Mouse (Mus musculus) large intestine, adult 2 months (tissue): ENCODE measurements around the gene Zscan22. TPM values are rescaled to one million over a fixed set of nuclear protein-coding genes. Genes with fewer than 3 reads are reported as not detected.
"Not testable (repeated sequence)": the region's sequence is repeated elsewhere in the genome, so short reads cannot be mapped to it uniquely, and the experiment has no call there.

ENCODE experiments used
- DNase-seq: peaks from one replicate; pipeline ENCODE4 v3.0.0-alpha.2; 2012; ENCODE audit warnings: low read depth, low spot score
- WGBS: fragments of 180-500 bp; shearing (Covaris S2); methylation state at CpG from one replicate; pipeline ENCODE4 v1.1.7; 2018; 5-methylcytosine and 5-hydroxymethylcytosine counted together
- polyA plus RNA-seq: library from polyadenylated mRNA; depleted of rRNA; stranded (reverse); fragments of >200 nt; gene quantifications from 2 replicates; pipeline ENCODE4 v1.2.3, GENCODE M21; 2012; rRNA removed

Zscan22 gene
- polyA plus RNA-seq, 1 experiment: 6.8 TPM

DNA sequence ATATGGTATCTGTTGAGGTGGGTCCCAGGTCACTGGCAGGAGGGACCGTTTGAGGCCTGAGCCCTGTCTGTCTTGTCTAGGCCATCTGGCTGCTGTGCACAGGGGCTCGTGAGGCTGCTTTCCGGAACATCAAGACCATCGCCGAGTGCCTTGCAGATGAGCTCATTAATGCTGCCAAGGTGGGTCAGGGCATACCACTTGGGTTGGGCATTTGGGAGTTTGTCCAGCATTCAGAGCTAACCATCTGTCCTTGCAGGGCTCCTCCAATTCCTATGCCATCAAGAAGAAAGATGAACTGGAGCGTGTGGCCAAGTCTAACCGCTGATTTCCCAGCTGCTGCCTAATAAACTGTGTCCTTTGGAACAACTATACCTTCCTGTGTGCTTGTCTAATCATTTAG is 28.7 kb downstream of the Zscan22 start:
- WGBS: 70% methylated on average over 7 of the region's 7 CpGs
- no peak for DNase-seq

DNA sequence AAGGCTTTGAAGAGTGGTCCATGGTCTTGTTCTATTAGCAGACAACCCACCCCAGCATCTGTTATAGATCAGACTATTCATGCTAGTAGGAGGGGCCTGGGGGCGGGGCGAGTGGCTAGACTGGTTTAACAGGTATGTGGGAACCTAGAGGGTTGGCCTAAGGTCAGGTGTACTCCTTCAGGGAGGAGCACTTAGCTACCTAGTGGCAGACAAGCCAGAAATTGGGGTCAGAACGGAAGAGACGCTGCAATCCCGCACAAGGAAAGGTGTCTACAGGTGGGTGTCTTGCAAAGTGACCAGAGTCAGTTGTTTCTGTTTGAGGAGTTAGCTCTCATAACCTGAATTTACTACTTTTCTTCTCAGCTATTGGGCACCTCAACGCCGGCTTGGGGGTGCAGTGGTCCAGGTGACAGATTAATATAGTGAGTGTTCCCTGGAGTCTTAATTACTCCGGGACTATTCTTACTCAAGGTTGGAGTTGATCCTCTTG is 29.6 kb downstream of the Zscan22 start, which contains the start of gene Rnf225:
Rnf225 (plus strand) TSS at position 226 of the 490 bp plus-strand sequence.
- WGBS: 23% methylated on average over 8 of the region's 8 CpGs
- peak; percentile 57 for DNase-seq

DNA sequence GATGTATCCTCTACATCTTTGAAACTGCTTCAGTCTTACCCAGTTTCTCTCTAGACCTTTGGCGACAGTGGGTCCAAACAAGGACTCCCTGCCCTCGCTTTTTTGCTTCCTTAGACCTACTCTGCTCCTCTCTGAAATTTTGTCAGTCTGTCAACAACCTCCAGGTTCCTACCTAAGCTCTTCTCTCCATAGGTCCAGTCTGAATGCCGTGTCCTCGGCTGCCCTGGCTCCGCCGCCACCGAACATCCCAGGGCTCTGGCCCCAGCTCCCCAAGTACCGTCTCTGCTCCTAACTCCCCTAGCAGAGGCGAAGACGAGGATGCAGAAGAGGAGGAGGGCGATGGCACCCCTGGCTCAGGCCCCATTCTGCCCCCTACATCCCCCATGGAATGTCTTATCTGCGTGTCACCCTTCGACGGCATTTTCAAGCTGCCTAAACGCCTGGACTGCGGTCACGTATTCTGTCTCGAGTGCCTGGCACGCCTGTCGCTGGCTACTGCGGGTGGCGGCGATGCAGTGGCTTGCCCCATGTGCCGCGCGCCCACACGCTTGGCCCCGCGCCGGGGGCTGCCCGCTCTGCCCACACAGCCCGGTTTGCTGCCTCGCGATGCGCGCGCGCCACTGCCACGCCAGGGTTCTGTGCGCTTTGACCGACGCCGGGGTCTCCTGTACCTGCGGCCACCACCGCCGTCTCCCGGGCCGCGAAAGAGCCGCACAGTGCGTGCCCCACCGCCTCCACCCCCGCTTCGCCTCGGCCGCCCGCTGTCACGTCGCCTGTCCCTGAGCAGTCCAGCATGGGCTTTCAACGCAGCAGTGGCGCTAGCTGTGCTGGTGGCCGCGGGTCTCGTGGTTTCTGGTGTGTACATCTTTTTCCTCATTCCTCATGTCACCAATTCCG is 30.3 kb downstream of the Zscan22 start:
- no peak for DNase-seq
- WGBS: 6% methylated on average over 65 of the region's 65 CpGs

DNA sequence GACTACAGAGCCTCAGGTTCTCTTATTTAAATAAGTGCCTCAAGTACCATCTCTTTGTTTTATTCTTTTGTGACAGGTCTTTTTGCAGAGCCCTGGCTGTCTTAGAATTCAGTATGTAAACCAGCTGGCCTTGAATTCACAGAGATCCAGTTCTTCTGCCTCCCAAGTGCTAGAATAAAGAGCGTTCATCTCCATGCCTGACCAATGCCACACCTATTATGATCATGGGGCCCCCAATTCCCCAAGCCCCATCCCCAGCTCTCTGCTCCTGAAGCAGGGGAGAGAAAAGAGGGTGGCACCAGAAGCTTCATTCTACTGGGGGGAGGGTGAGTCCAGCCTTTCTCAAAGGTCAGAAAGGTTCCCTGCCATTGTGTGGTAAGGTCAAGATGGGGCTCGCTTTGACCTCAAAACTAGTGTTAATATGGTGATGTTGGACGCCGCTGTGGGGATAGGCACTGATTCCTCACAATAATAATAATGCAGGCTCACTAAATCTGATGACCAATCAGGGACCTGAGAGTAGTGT is 36.1 kb downstream of the Zscan22 start:
- 76% methylated on average over 4 of the region's 4 CpGs for WGBS

DNA sequence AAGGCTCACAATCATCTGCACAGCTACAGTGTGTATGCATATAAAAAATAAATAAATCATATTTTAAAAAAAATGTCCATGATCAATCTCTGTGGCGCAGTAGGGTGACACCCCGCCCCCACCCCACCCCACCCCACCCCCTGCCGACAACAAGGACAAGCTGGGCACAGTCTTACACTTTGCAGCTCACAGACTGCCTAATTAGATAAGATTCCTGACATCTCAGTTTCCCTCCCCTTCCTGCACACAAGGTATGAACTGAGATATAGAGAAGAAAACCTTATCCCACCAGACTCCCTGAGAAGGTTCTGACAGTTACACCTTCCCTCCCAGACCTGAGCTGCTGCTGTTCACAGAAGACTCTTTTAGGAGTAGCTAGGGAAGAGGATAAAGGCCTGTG is 37.2 kb downstream of the Zscan22 start:
- no peak for DNase-seq
- 70% methylated on average over 3 of the region's 3 CpGs for WGBS

More for the DNA sequence above, 36.1 kb downstream of the Zscan22 start:
- DNase-seq: no peak

DNA sequence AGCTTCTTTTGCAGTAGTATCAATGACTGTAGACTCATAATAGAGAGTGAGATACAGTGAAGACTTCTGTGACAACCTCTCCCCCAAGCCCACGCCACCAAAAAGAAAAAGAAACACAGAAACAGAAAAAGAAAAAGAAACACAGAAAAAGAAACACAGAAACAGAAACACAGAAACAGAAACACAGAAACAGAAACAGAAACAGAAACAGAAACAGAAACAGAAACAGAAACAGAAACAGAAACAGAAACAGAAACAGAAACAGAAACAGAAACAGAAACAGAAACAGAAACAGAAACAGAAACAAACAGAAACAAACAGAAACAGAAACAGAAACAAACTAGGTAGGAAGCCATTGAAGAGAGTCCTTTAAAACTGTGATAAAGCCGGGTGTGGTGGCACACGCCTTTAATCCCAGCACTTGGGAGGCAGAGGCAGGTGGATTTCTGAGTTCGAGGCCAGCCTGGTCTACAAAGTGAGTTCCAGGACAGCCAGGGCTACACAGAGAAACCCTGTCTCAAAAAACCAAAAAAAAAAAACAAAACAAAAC is 39.7 kb downstream of the Zscan22 start:
- WGBS: 96% methylated on average over 4 of the region's 4 CpGs
- not testable (repeated sequence) for DNase-seq

DNA sequence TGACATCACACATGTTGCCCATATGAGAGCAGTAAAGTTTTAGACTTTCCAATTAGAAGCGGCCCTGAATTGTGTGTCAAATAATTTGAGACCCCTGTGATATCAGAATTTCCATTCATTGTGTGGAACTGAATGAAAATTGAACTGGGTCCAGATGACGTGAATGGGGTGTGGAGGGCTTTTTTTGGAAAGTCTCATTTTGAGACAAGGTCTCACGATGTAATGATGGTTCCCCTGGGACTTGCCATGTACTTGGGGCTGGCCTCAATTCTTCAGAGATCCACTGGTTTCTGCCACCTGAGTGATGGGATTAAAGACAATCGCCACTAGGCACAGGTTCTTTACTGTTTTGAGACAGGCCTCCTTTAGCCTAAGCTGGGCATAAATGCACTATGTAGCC is 43.0 kb downstream of the Zscan22 start:
- WGBS: 90% methylated on average over 4 of the region's 4 CpGs
- no peak for DNase-seq

DNA sequence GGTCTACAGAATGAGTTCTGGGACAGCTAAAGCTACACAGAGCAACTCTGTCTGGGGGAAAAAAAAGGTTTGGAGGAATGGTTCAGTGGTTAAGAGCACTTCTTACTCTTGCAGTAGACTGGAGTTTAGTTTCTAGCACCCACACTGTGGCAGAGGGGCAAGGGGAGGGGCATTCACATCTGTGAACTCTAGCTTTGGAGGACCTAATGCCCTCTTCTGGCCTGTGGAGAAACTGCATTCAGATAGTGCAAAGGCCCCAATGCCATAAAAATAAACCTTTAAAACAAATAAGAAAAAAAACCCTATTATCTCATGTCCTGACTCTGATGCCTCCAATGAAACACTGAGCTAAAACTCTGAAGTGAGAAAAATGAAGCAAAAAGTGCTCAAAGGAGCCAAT is 45.9 kb downstream of the Zscan22 start:
- DNase-seq: no peak

DNA sequence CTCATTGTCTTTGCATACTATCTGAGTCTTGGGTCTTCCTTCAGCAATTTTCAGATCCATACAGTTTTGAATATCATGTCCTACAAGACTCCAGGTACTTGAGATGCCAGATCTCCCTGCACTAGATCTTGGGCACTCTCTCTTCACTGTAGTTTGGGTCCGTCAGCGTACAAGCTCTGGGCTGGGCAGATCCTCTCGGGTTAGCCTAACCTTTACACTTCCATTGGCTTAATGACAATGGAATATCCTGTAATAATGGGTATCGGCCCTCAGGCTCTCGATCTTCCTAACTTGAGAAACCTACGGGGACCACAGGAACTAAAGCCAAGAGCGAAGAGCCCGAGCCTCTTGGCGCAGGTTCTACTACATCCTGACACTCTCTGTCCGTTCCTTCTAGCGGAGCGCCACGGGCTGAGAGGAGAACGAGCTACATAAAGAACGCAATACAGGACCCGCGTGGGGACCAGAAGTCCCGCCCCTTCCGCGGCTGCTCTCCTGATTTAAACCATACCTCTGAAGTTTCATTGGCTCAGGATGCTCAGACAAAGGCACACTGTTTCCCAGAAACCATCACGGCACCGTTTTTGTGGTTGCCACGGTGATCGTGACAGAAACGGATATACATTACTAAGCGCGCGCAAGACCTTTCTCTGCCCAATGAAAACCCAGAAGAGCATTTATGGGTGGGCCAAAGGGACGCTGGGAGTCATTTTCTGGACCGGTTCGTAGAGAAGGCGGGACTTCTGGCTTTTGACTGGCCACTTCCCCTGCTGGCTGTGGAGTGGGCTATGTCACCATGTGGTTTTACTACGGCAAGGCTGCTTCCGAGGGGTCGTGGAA is 51.6 kb downstream of the Zscan22 start:
- 8% methylated on average over 35 of the region's 35 CpGs for WGBS

DNA sequence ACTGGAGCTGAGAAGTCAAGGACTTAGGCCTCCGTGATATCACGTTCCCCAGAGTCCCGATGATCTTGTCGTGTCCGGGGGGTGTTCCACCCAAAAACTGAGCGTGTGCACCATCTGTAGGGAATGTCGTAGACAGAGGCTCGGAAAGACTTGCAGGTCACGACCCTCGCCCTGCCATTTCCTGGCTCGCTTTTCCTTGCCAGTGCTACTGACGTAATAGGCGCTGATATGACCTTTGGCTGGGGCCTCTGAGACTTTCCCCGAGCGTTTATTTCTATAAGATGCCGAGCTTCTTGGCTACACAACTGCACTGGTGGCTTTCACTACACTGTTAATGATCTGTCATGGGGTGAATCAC is 52.2 kb downstream of the Zscan22 start:
- no peak for DNase-seq
- WGBS: 3% methylated on average over 16 of the region's 16 CpGs

More for the DNA sequence above, 51.6 kb downstream of the Zscan22 start:
- peak; percentile 88 for DNase-seq

DNA sequence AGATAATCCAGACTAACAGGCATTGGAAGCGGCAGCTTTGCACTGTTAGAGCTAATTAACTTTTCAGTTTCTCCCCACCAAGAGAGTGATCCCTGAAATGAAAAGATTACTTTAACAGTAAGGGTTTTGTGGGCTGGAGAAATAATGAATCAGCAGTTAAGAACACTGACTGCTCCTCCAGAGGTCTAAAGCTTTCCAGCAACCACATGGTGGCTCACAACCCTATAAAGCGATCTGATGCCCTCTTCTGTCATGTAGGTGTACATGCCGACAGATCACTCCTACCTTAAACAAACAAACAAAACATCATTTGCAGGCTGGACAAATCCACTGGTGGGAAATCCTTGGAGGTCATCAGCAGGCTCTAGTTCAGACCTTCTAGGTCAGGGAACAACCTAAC is 57.3 kb downstream of the Zscan22 start:
- 42% methylated on average over 3 of the region's 3 CpGs for WGBS
- no peak for DNase-seq

DNA sequence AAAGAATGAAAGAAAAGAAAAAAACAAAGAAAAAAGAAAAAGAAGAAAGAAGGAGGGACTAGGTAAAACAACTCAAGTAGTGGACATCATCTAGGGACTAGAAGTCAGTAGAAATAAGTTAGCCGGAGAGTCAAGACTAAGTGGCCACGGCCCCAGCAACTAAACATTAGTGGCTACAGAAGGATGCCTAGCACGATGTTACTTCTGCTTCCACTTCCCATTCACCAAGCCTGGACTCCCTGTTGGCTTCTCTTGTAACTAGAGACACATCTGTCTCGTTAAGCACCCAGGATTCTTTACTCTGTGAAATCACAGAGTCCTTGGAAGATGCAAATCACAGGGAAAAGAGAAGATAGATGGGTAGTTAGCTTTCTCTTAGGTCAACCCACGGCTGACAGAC is 59.9 kb downstream of the Zscan22 start:
- 72% methylated on average over 5 of the region's 5 CpGs for WGBS
- no peak for DNase-seq

Other genes with a start within 250 kb of the Zscan22 start
- not detected in 2 replicates for gene Vmn2r55, start 212.8 kb upstream of the Zscan22 start, polyA plus RNA-seq
- gene Vmn2r56, start 162.8 kb upstream of the Zscan22 start, polyA plus RNA-seq: not detected in 2 replicates
- gene Zscan18, start 94.2 kb upstream of the Zscan22 start, polyA plus RNA-seq: 0.38 and 0.52 TPM in 2 replicates
- gene Zfp329, start 79.0 kb upstream of the Zscan22 start, polyA plus RNA-seq: 0.87 and 1.3 TPM in 2 replicates
- gene Zfp110, start 63.1 kb upstream of the Zscan22 start, polyA plus RNA-seq: 6.0 and 10.3 TPM in 2 replicates
- gene Zfp128, start 16.6 kb upstream of the Zscan22 start, polyA plus RNA-seq: 0.33 and 0.51 TPM in 2 replicates
- 2,560 and 2,617 TPM in 2 replicates for gene Rps5, start 24.5 kb downstream of the Zscan22 start, polyA plus RNA-seq
- gene Rnf225, start 29.6 kb downstream of the Zscan22 start, polyA plus RNA-seq: 0.20 and 0.27 TPM in 2 replicates
- gene Zfp324, start 68.0 kb downstream of the Zscan22 start, polyA plus RNA-seq: 3.9 and 5.2 TPM in 2 replicates
- 2.5 and 3.4 TPM in 2 replicates for gene Zfp446, start 80.0 kb downstream of the Zscan22 start, polyA plus RNA-seq
- gene Slc27a5, start 100.4 kb downstream of the Zscan22 start, polyA plus RNA-seq: 0.09 and 0.23 TPM in 2 replicates
- 230 and 300 TPM in 2 replicates for gene Trim28, start 101.3 kb downstream of the Zscan22 start, polyA plus RNA-seq
- gene Zbtb45, start 112.2 kb downstream of the Zscan22 start, polyA plus RNA-seq: 16.0 and 18.3 TPM in 2 replicates
- 128 and 132 TPM in 2 replicates for gene Chmp2a, start 137.0 kb downstream of the Zscan22 start, polyA plus RNA-seq
- gene Ube2m, start 140.5 kb downstream of the Zscan22 start, polyA plus RNA-seq: 188 and 202 TPM in 2 replicates
- 0.66 and 0.80 TPM in 2 replicates for gene Mzf1, start 156.9 kb downstream of the Zscan22 start, polyA plus RNA-seq
- not detected in 2 replicates for gene Vmn1r85, start 197.4 kb downstream of the Zscan22 start, polyA plus RNA-seq
- gene Vmn1r86, start 222.1 kb downstream of the Zscan22 start, polyA plus RNA-seq: not detected in 2 replicates
- gene Vmn1r87, start 242.3 kb downstream of the Zscan22 start, polyA plus RNA-seq: not detected in 2 replicates